Comparison of ENCODE assay signal across 8 mouse cellular contexts in the genomic region with DNA sequence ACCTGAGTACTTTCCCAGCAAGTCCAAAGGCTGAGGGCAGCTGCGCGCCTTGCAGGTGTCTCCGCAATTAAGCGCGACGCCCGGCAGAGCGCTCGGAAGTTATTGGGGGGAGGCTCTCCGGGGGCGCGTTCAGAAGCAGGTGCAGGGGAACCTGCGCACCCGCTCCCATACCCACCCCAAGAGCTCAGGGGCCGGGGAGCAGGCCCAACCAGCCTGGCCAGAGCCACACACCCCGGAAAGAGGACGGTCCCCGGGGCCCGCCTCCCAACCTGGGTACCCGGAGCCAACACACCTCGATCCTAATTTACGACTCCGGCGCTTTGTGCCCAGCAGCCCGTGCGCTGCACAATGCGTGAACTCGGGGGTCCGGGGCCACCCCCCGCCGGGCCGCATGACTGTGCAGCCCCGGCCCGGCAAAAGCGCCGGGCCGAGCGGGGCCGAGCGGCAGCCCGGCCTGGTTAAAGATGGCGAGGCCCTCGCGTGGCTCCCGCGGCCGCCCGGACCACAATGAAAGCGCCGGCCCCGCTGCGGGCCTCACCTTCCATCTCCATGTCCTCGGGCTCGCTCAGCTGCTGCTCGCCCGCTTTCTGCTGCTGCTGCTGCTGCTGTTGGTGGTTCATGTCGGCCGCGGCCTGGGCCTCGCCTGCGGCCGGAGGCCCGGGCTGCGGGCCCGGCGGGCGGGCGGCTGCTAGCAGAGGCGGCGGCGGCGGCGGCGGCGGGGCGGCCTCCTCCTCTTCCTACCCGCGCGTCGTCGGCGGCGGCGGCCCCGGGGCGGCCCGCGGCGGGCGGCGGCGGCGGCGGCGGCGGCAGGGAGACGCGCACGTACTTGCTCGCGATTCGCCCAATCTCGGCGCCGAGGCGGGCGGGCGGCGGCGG. TPM values are rescaled to one million over a fixed set of nuclear protein-coding genes. Genes with fewer than 3 reads are reported as not detected.
DNase-seq lines count a peak whose midpoint lies in the region; ATAC-seq lines count a peak whose summit lies in the region.

No protein-coding gene starts in this region.

- peak; percentile 16 to 36 for DNase-seq in left cerebral cortex, adult 18-20 months (ENCODE audit: low spot score in 2 of 2)
- DNase-seq in left cerebral cortex, postnatal 14 days (ENCODE audit: low spot score in 2 of 2): no peak
- peak; percentile 38 to 53 for DNase-seq in adrenal gland, postnatal 36 days
- DNase-seq in thymus, postnatal 4 days: peak; percentile 77

- peaks cover 35% of the 10 kb centered on the region for H3K4me1 ChIP-seq in forebrain, embryonic 13.5 days
- peaks cover 39% of the 10 kb centered on the region for H3K4me1 ChIP-seq in hindbrain, embryonic 13.5 days (replicated peaks)
- peaks cover 60% of the 10 kb centered on the region for H3K4me1 ChIP-seq in liver, embryonic 12.5 days
- H3K4me1 ChIP-seq in neural tube, embryonic 14.5 days (ENCODE audit: control insufficient read depth, insufficient read depth, low read length): peaks cover 31% of the 10 kb centered on the region

- peak; percentile 34 for ATAC-seq in forebrain, embryonic 13.5 days
- ATAC-seq in hindbrain, embryonic 13.5 days (ENCODE audit: low FRiP score): peak; percentile 52; the same call in 1 of the 2 replicates
- peak; percentile 6 for ATAC-seq in liver, embryonic 12.5 days
- peak; percentile 47; the same call in 1 of the 2 replicates for ATAC-seq in neural tube, embryonic 14.5 days (ENCODE audit: low read depth)

- H3K27ac ChIP-seq in forebrain, embryonic 13.5 days: peak overlapping the region; percentile 85
- peak overlapping the region; percentile 94 for H3K27ac ChIP-seq in hindbrain, embryonic 13.5 days
- peak overlapping the region; percentile 98 for H3K27ac ChIP-seq in liver, embryonic 12.5 days
- H3K27ac ChIP-seq in neural tube, embryonic 14.5 days (ENCODE audit: low read depth, low read length): peak overlapping the region; percentile 85

- H3K27me3 ChIP-seq in forebrain, embryonic 13.5 days: no peaks in the 10 kb centered on the region
- H3K27me3 ChIP-seq in hindbrain, embryonic 13.5 days: no peaks in the 10 kb centered on the region
- H3K27me3 ChIP-seq in liver, embryonic 12.5 days (replicated peaks): no peaks in the 10 kb centered on the region
- no peaks in the 10 kb centered on the region for H3K27me3 ChIP-seq in neural tube, embryonic 14.5 days (ENCODE audit: control insufficient read depth, insufficient read depth, low read length)

- intact Hi-C loops in left cerebral cortex, postnatal 14 days (cut with DNase I): loop anchor here (2.0 kb wide), 1 partner anchor 93 kb away; the partner anchor contains the start of gene 1810013L24Rik

- no peaks in the 10 kb centered on the region for H3K9me3 ChIP-seq in forebrain, embryonic 13.5 days (replicated peaks)
- no peaks in the 10 kb centered on the region for H3K9me3 ChIP-seq in hindbrain, embryonic 13.5 days
- H3K9me3 ChIP-seq in liver, embryonic 12.5 days (replicated peaks): no peaks in the 10 kb centered on the region
- H3K9me3 ChIP-seq in neural tube, embryonic 14.5 days (ENCODE audit: control insufficient read depth, low read length): no peaks in the 10 kb centered on the region

- H3K36me3 ChIP-seq in forebrain, embryonic 13.5 days (ENCODE audit: poor library complexity, severe bottlenecking): no peaks in the 10 kb centered on the region
- no peaks in the 10 kb centered on the region for H3K36me3 ChIP-seq in hindbrain, embryonic 13.5 days
- peaks cover 35% of the 10 kb centered on the region for H3K36me3 ChIP-seq in liver, embryonic 12.5 days
- H3K36me3 ChIP-seq in neural tube, embryonic 14.5 days (ENCODE audit: control insufficient read depth, insufficient read depth, low read length): no peaks in the 10 kb centered on the region

- peak overlapping the region; percentile 88 for H3K4me2 ChIP-seq in forebrain, embryonic 13.5 days
- peak overlapping the region; percentile 99 for H3K4me2 ChIP-seq in hindbrain, embryonic 13.5 days
- peak overlapping the region; percentile 91 for H3K4me2 ChIP-seq in liver, embryonic 12.5 days
- H3K4me2 ChIP-seq in neural tube, embryonic 14.5 days (ENCODE audit: low read depth, low read length): peak overlapping the region; percentile 100

- peak overlapping the region; percentile 98 for H3K4me3 ChIP-seq in forebrain, embryonic 13.5 days
- H3K4me3 ChIP-seq in hindbrain, embryonic 13.5 days: peak overlapping the region; percentile 99
- H3K4me3 ChIP-seq in liver, embryonic 12.5 days: peak overlapping the region; percentile 100
- peak overlapping the region; percentile 99 for H3K4me3 ChIP-seq in neural tube, embryonic 14.5 days (ENCODE audit: low read depth, low read length)

- under 1% methylated on average over 65 of the region's 110 CpGs for WGBS in forebrain, embryonic 13.5 days
- WGBS in hindbrain, embryonic 13.5 days: under 1% methylated on average over 84 of the region's 110 CpGs
- WGBS in liver, embryonic 12.5 days (ENCODE audit: insufficient replicate concordance): under 1% methylated on average over 73 of the region's 110 CpGs
- under 1% methylated on average over 70 of the region's 110 CpGs for WGBS in neural tube, embryonic 14.5 days

- H3K9ac ChIP-seq in forebrain, embryonic 13.5 days: peak overlapping the region; percentile 97
- H3K9ac ChIP-seq in hindbrain, embryonic 13.5 days: peak overlapping the region; percentile 98
- H3K9ac ChIP-seq in liver, embryonic 12.5 days: peak overlapping the region; percentile 100
- H3K9ac ChIP-seq in neural tube, embryonic 14.5 days (replicated peaks; ENCODE audit: low read depth, low read length): peak overlapping the region; percentile 99

RNA-seq across cellular contexts. Expression of gene Usp7, which starts 54.2 kb away (rescaled TPM):
- 100 to 1,000 TPM; 160 to 165 TPM for total RNA-seq in left cerebral cortex, adult 18-20 months (2021)
- total RNA-seq in left cerebral cortex, postnatal 14 days (2021): 100 to 1,000 TPM; 155 to 156 TPM
- 100 to 1,000 TPM; 106 to 111 TPM for total RNA-seq in adrenal gland, postnatal 36 days (2021)
- 29.6 and 42.3 TPM in 2 replicates for polyA plus RNA-seq in forebrain, embryonic 13.5 days (2015; fragmentation: Nextera tagmentation; extraction: Ambion mirVana)
- 27.8 and 34.1 TPM in 2 replicates for polyA plus RNA-seq in hindbrain, embryonic 13.5 days (2015; fragmentation: Nextera tagmentation; extraction: Ambion mirVana)
- 32.9 and 33.5 TPM in 2 replicates for polyA plus RNA-seq in liver, embryonic 12.5 days (2016; fragmentation: Nextera tagmentation; extraction: Ambion mirVana)
- polyA plus RNA-seq in neural tube, embryonic 14.5 days (2014; fragmentation: Nextera tagmentation; extraction: Ambion mirVana): 51.6 and 61.4 TPM in 2 replicates

RNA-seq across cellular contexts. Expression of gene Gm5767, which starts 57.3 kb away (rescaled TPM):
- total RNA-seq in left cerebral cortex, adult 18-20 months (2021): not detected
- total RNA-seq in left cerebral cortex, postnatal 14 days (2021): not detected
- not detected for total RNA-seq in adrenal gland, postnatal 36 days (2021)
- polyA plus RNA-seq in forebrain, embryonic 13.5 days (2015; fragmentation: Nextera tagmentation; extraction: Ambion mirVana): not detected in 2 replicates
- not detected in 2 replicates for polyA plus RNA-seq in hindbrain, embryonic 13.5 days (2015; fragmentation: Nextera tagmentation; extraction: Ambion mirVana)
- not detected in 2 replicates for polyA plus RNA-seq in liver, embryonic 12.5 days (2016; fragmentation: Nextera tagmentation; extraction: Ambion mirVana)
- polyA plus RNA-seq in neural tube, embryonic 14.5 days (2014; fragmentation: Nextera tagmentation; extraction: Ambion mirVana): not detected in 2 replicates

Comparison
In these comparisons a context has a peak if more than half of its experiments do, and no peak if none do; other contexts are left out.
1. DNase-seq: peak in left cerebral cortex, adult 18-20 months (2 of 2), adrenal gland, postnatal 36 days (2 of 2) and thymus, postnatal 4 days (single experiment); none in left cerebral cortex, postnatal 14 days (0 of 2).
2. Peak in every context shown above with its lines, with median percentiles within 50 percentile points of each other: ATAC-seq, H3K27ac ChIP-seq, H3K4me2 ChIP-seq, H3K4me3 ChIP-seq and H3K9ac ChIP-seq.